ENCODE assay signal across 11 mouse cellular contexts in genomic region chr9:46337852-46338291, GRCm38 (mm10). TPM values are rescaled to one million over a fixed set of nuclear protein-coding genes. Genes with fewer than 3 reads are reported as not detected.
A peak's percentile ranks its signal among the peaks of the same experiment; 100 is the strongest.
DNase-seq lines count a peak whose midpoint lies in the region; ATAC-seq and TF ChIP-seq lines count a peak whose summit lies in the region.
"Had no signal": no experiment of that assay in that cellular context is flagged by ENCODE, and none has a peak within 500 bp of the region (broad histone marks: within the 10 kb centered on the region; RNA-seq: fewer than 3 reads in every experiment).

No protein-coding gene starts in this region.

- H3K27ac ChIP-seq in kidney, embryonic 15.5 days: no peak overlapping the region
- H3K27ac ChIP-seq in kidney, adult 2 months (ENCODE audit: insufficient read depth, low read depth, low read length): no peak overlapping the region
- peak overlapping the region; percentile 41; the same call in 1 of the 2 replicates for H3K27ac ChIP-seq in hindbrain, embryonic 10.5 days
- peak overlapping the region; percentile 71 for H3K27ac ChIP-seq in midbrain, embryonic 10.5 days (replicated peaks)

- TF ChIP-seq POLR2A in kidney, adult 2 months (IDR thresholded peaks at IDR 0.05; ENCODE audit: low read depth, low read length): no peak

- ATAC-seq in kidney, embryonic 15.5 days (replicated peaks; ENCODE audit: low FRiP score): 0 out of 2 replicates have a peak, but pooled peaks have one; percentile 46
- ATAC-seq in megakaryocyte progenitor cell, adult 5-6 weeks (replicated peaks; ENCODE audit: poor library complexity): no peak
- ATAC-seq in monocyte, adult 5-6 weeks (replicated peaks; ENCODE audit: insufficient number of reproducible peaks, low FRiP score, low TSS enrichment, poor library complexity, severe bottlenecking): no peak

- H3K27me3 ChIP-seq in kidney, embryonic 15.5 days: peaks cover 21% of the 10 kb centered on the region
- no peaks in the 10 kb centered on the region for H3K27me3 ChIP-seq in kidney, adult 2 months (replicated peaks; ENCODE audit: control insufficient read depth, insufficient read depth, low read length)
- H3K27me3 ChIP-seq in hindbrain, embryonic 10.5 days (ENCODE audit: insufficient read depth, poor library complexity, severe bottlenecking): peaks cover 53% of the 10 kb centered on the region
- H3K27me3 ChIP-seq in midbrain, embryonic 10.5 days (ENCODE audit: low read depth, poor library complexity, severe bottlenecking): peaks cover 70% of the 10 kb centered on the region

- no peak overlapping the region for H3K9ac ChIP-seq in kidney, embryonic 15.5 days

- no peak for DNase-seq in kidney, adult 2 months
- DNase-seq in cerebellum, adult 9-11 months: peak; percentile 68
- peak; percentile 68 for DNase-seq in hindbrain, embryonic 10.5 days (ENCODE audit: low spot score)
- DNase-seq in midbrain, embryonic 10.5 days (ENCODE audit: low spot score): peak; percentile 71
- no peak for DNase-seq in ovary, postnatal 36 days (ENCODE audit: low spot score)

- H3K9me3 ChIP-seq in kidney, embryonic 15.5 days (replicated peaks): no peaks in the 10 kb centered on the region
- no peaks in the 10 kb centered on the region for H3K9me3 ChIP-seq in hindbrain, embryonic 10.5 days
- no peaks in the 10 kb centered on the region for H3K9me3 ChIP-seq in midbrain, embryonic 10.5 days (replicated peaks)

- no peak overlapping the region for H3K4me2 ChIP-seq in kidney, embryonic 15.5 days

- H3K4me3 ChIP-seq in kidney, embryonic 15.5 days (replicated peaks): no peak overlapping the region
- no peak overlapping the region for H3K4me3 ChIP-seq in kidney, adult 2 months (ENCODE audit: insufficient read depth, low read depth, low read length)
- no peak overlapping the region for H3K4me3 ChIP-seq in hindbrain, embryonic 10.5 days
- no peak overlapping the region for H3K4me3 ChIP-seq in midbrain, embryonic 10.5 days

- no peaks in the 10 kb centered on the region for H3K36me3 ChIP-seq in kidney, embryonic 15.5 days
- no peaks in the 10 kb centered on the region for H3K36me3 ChIP-seq in kidney, adult 2 months (ENCODE audit: control insufficient read depth, insufficient read depth, low read length)
- no peaks in the 10 kb centered on the region for H3K36me3 ChIP-seq in hindbrain, embryonic 10.5 days
- H3K36me3 ChIP-seq in midbrain, embryonic 10.5 days: no peaks in the 10 kb centered on the region

- TF ChIP-seq CTCF in kidney, adult 2 months (conservative IDR thresholded peaks at IDR 0.05; ENCODE audit: insufficient read depth, insufficient read length, low read depth, low read length): no peak

- peaks cover 11% of the 10 kb centered on the region for H3K4me1 ChIP-seq in kidney, embryonic 15.5 days
- H3K4me1 ChIP-seq in kidney, adult 2 months (ENCODE audit: control insufficient read depth, insufficient read depth, low read length): no peaks in the 10 kb centered on the region
- peaks cover 36% of the 10 kb centered on the region for H3K4me1 ChIP-seq in hindbrain, embryonic 10.5 days (replicated peaks)
- H3K4me1 ChIP-seq in midbrain, embryonic 10.5 days: peaks cover 41% of the 10 kb centered on the region

- WGBS in kidney, embryonic 15.5 days: 0% methylated on average over 3 of the region's 3 CpGs
- WGBS in kidney, adult 2 months: 13% methylated on average over 3 of the region's 3 CpGs
- WGBS in hindbrain, embryonic 10.5 days: 5% methylated on average over 3 of the region's 3 CpGs
- 2% methylated on average over 3 of the region's 3 CpGs for WGBS in midbrain, embryonic 10.5 days

RNA-seq across cellular contexts. Expression of gene 4931429L15Rik, which starts 18.1 kb away (rescaled TPM):
- polyA plus RNA-seq in kidney, embryonic 15.5 days (2015; fragmentation: Nextera tagmentation; extraction: Ambion mirVana): not detected in 2 replicates
- not detected in 2 replicates for polyA plus RNA-seq in kidney, adult 2 months (2012; rRNA removed)
- polyA plus RNA-seq in hindbrain, embryonic 10.5 days (2016; fragmentation: Nextera tagmentation; extraction: Ambion mirVana): not detected in 2 replicates
- polyA plus RNA-seq in midbrain, embryonic 10.5 days (2016; fragmentation: Nextera tagmentation; extraction: Ambion mirVana): 0.11 TPM in 1 of 2 replicates, not detected in the other
- not detected in 2 replicates for total RNA-seq in megakaryocyte progenitor cell, adult 5-6 weeks (2015)
- not detected in 2 replicates for total RNA-seq in megakaryocyte progenitor cell, adult 5-6 weeks (2017)
- total RNA-seq in monocyte, adult 5-6 weeks (2017): not detected in 3 replicates
- total RNA-seq: left cerebral cortex, adult 18-20 months; MEL had no signal
- polyA plus RNA-seq: small intestine, adult 2 months had no signal

RNA-seq across cellular contexts. Expression of gene Bud13, which starts 55.1 kb away (rescaled TPM):
- 25.9 and 26.7 TPM in 2 replicates for polyA plus RNA-seq in kidney, embryonic 15.5 days (2015; fragmentation: Nextera tagmentation; extraction: Ambion mirVana)
- 7.1 and 7.8 TPM in 2 replicates for polyA plus RNA-seq in kidney, adult 2 months (2012; rRNA removed)
- 28.6 and 30.5 TPM in 2 replicates for polyA plus RNA-seq in hindbrain, embryonic 10.5 days (2016; fragmentation: Nextera tagmentation; extraction: Ambion mirVana)
- 28.4 and 29.7 TPM in 2 replicates for polyA plus RNA-seq in midbrain, embryonic 10.5 days (2016; fragmentation: Nextera tagmentation; extraction: Ambion mirVana)
- 12.5 and 13.3 TPM in 2 replicates for total RNA-seq in megakaryocyte progenitor cell, adult 5-6 weeks (2015)
- 17.6 and 23.4 TPM in 2 replicates for total RNA-seq in megakaryocyte progenitor cell, adult 5-6 weeks (2017)
- 17.8 to 28.9 TPM (median 25.2 TPM) in 3 replicates for total RNA-seq in monocyte, adult 5-6 weeks (2017)

Comparison
In these comparisons a context has a peak if more than half of its experiments do, and no peak if none do; other contexts are left out.
1. H3K27ac ChIP-seq: peak in hindbrain, embryonic 10.5 days (single experiment) and midbrain, embryonic 10.5 days (single experiment); none in kidney, embryonic 15.5 days (single experiment) and kidney, adult 2 months (single experiment).
2. DNase-seq: peak in cerebellum, adult 9-11 months (single experiment), hindbrain, embryonic 10.5 days (single experiment) and midbrain, embryonic 10.5 days (single experiment); none in kidney, adult 2 months (single experiment) and ovary, postnatal 36 days (single experiment).